Mouse (Mus musculus): ENCODE measurements around the gene Olfr707. TPM values are rescaled to one million over a fixed set of nuclear protein-coding genes. Genes with fewer than 3 reads are reported as not detected.
"Not testable (repeated sequence)": the region's sequence is repeated elsewhere in the genome, so short reads cannot be mapped to it uniquely, and the experiment has no call there.

Olfr707 gene
- polyA plus RNA-seq (2014; fragmentation: Nextera tagmentation; extraction: Ambion mirVana), result not detected in 2 replicates

DNA sequence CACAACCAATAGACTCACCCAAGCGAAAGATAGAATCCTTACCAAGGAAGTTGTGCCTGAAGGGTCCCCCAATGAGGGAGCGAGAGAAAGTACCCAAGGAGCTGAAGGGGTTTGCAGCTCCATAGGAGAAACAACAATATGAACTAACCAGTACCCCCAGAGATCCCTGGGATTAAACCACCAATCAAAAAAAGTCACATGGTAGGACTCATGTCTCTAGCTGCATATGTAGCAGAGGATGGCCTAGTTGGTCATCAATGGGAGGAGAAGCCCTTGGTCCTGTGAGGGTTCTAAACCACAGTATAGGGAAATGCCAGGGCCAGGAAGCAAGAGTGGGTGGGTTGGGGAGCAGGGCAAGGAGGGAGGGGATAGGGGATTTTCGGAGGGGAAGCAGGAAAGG, at the start of gene Olfr707:
Gene Olfr707, minus strand, starts transcription at position 101 of the 400 bp plus-strand sequence.
- H3K4me3 ChIP-seq (ENCODE audit: control insufficient read depth in 1 of 2, insufficient read depth in 1 of 2, low read depth in 1 of 2, low read length in 2 of 2); H3K27me3 ChIP-seq (ENCODE audit: control insufficient read depth, insufficient read depth, low read length); H3K4me2 ChIP-seq (ENCODE audit: low read length); H3K36me3 ChIP-seq (ENCODE audit: control insufficient read depth, insufficient read depth, low read length); H3K27ac ChIP-seq (replicated peaks in 1 of 2; ENCODE audit: control insufficient read depth in 1 of 2, insufficient read depth in 1 of 2, low read depth in 2 of 2, low read length in 2 of 2); H3K9ac ChIP-seq (ENCODE audit: low read length); ATAC-seq (ENCODE audit: insufficient number of reproducible peaks, insufficient read depth, low FRiP score, low read depth); H3K4me1 ChIP-seq (ENCODE audit: control insufficient read depth in 2 of 2, insufficient read depth in 2 of 2, low read length in 2 of 2); H3K9me3 ChIP-seq (ENCODE audit: control insufficient read depth, low read length): not testable (repeated sequence)
- 87% methylated on average over 3 of the region's 3 CpGs for WGBS

DNA sequence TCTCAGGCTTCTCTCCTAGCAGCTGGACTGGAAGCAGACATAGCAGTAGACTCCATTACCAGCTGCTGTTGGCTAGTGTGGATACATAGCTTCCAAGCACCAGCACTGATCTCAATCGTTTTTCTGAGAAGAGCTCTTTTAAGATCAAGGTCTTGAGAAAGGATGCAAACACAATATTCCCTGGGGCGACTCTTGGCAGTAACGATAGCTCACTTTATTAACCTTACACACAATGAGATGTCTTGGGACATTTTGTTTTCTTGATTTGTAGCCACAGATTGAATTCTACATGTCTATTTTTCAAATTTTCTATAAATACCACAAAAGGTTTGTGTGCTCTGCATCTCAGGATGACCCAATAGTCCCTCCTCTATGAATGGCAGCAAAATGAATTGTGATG, 47.2 kb upstream of the Olfr707 start, which contains the start of gene Olfr710:
Gene Olfr710, minus strand, starts transcription at position 101 of the 400 bp plus-strand sequence.
- no peak for ATAC-seq (ENCODE audit: insufficient number of reproducible peaks, insufficient read depth, low FRiP score, low read depth)
- no peaks in the 10 kb centered on the region for H3K36me3 ChIP-seq (ENCODE audit: control insufficient read depth, insufficient read depth, low read length)
- no peak within 1 kb of the TSS for H3K9ac ChIP-seq (ENCODE audit: low read length)
- no peak within 1 kb of the TSS for H3K4me3 ChIP-seq (ENCODE audit: control insufficient read depth in 1 of 2, insufficient read depth in 1 of 2, low read depth in 1 of 2, low read length in 2 of 2)
- H3K27ac ChIP-seq (replicated peaks in 1 of 2; ENCODE audit: control insufficient read depth in 1 of 2, insufficient read depth in 1 of 2, low read depth in 2 of 2, low read length in 2 of 2), result no peak within 1 kb of the TSS
- H3K4me1 ChIP-seq (ENCODE audit: control insufficient read depth in 2 of 2, insufficient read depth in 2 of 2, low read length in 2 of 2), result no peaks in the 10 kb centered on the region
- H3K27me3 ChIP-seq (ENCODE audit: control insufficient read depth, insufficient read depth, low read length), result no peaks in the 10 kb centered on the region
- no peaks in the 10 kb centered on the region for H3K9me3 ChIP-seq (ENCODE audit: control insufficient read depth, low read length)
- WGBS, result 76% methylated on average over 3 of the region's 3 CpGs
- H3K4me2 ChIP-seq (ENCODE audit: low read length), result no peak within 1 kb of the TSS

DNA sequence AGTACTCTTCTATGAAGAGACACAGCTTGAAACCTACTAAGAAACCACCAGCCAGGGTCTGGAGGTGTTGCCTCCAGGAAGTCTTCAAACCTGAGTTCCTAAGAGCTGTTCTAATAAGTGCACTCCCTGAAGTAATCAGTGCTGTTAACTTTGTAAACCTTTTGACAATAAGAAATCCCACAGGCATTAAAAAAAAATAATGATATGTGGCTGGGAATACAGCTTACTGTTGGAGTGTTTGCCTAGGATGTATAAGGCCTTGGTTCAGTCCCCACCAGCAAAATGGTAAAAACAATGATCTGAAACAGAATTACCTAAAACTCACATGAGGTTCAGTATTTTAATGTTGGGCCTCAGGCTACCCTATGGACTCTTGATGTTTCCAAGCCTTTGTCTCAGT, 31.1 kb upstream of the Olfr707 start, which contains the start of gene Olfr709-ps1:
Gene Olfr709-ps1, minus strand, starts transcription at position 101 of the 400 bp plus-strand sequence.
- H3K27me3 ChIP-seq (ENCODE audit: control insufficient read depth, insufficient read depth, low read length), result no peaks in the 10 kb centered on the region
- no peak within 1 kb of the TSS for H3K27ac ChIP-seq (replicated peaks in 1 of 2; ENCODE audit: control insufficient read depth in 1 of 2, insufficient read depth in 1 of 2, low read depth in 2 of 2, low read length in 2 of 2)
- no peak for ATAC-seq (ENCODE audit: insufficient number of reproducible peaks, insufficient read depth, low FRiP score, low read depth)
- no peaks in the 10 kb centered on the region for H3K4me1 ChIP-seq (ENCODE audit: control insufficient read depth in 2 of 2, insufficient read depth in 2 of 2, low read length in 2 of 2)
- no peak within 1 kb of the TSS for H3K9ac ChIP-seq (ENCODE audit: low read length)
- no peak within 1 kb of the TSS for H3K4me2 ChIP-seq (ENCODE audit: low read length)
- H3K4me3 ChIP-seq (ENCODE audit: control insufficient read depth in 1 of 2, insufficient read depth in 1 of 2, low read depth in 1 of 2, low read length in 2 of 2), result no peak within 1 kb of the TSS
- H3K36me3 ChIP-seq (ENCODE audit: control insufficient read depth, insufficient read depth, low read length), result no peaks in the 10 kb centered on the region
- no peaks in the 10 kb centered on the region for H3K9me3 ChIP-seq (ENCODE audit: control insufficient read depth, low read length)

DNA sequence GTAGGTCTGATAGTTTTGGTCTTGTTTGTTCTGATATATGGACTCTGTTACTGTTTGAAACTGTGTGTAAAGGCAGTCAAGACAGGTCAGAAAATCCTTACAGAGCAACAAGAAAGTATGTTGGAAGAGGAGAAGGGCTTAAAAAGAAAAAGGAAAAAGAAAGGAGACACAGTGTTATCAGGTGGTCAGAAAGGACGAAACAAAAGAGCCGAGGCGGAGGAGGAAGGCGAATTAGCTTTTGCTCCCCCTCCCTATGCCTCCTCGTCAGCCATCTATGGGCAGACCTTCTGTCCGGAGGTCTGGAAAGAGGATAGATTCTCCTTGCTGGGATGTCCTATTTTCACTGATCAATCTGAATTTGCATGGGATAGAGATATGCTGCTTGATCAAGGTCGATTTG, 19.9 kb upstream of the Olfr707 start:
- not testable (repeated sequence) for H3K4me1 ChIP-seq (ENCODE audit: control insufficient read depth in 2 of 2, insufficient read depth in 2 of 2, low read length in 2 of 2); H3K9ac ChIP-seq (ENCODE audit: low read length); H3K36me3 ChIP-seq (ENCODE audit: control insufficient read depth, insufficient read depth, low read length); H3K27ac ChIP-seq (replicated peaks in 1 of 2; ENCODE audit: control insufficient read depth in 1 of 2, insufficient read depth in 1 of 2, low read depth in 2 of 2, low read length in 2 of 2); H3K9me3 ChIP-seq (ENCODE audit: control insufficient read depth, low read length); H3K27me3 ChIP-seq (ENCODE audit: control insufficient read depth, insufficient read depth, low read length); ATAC-seq (ENCODE audit: insufficient number of reproducible peaks, insufficient read depth, low FRiP score, low read depth); H3K4me3 ChIP-seq (ENCODE audit: control insufficient read depth in 1 of 2, insufficient read depth in 1 of 2, low read depth in 1 of 2, low read length in 2 of 2); H3K4me2 ChIP-seq (ENCODE audit: low read length)
- 63% methylated on average over 2 of the region's 7 CpGs for WGBS

DNA sequence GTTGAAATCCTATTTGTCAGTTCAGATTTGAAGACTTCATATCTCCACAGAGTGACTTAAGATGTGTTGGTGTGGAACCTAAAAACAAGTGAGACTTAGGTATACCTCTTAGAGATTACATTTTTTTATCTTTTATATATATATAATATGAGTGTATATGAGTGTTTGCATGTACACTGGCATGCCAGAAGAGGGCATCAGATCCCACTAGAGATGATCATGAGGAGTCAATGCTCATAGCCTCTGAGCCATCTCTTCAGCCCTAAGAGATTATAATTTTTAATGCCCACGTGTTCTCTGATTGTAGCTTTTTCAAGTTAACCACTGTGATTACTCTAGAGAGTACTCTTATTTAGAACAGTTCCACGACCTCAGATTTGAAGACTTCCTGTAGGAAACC, 6.6 kb upstream of the Olfr707 start, which contains the start of gene Olfr1532-ps1:
Gene Olfr1532-ps1, plus strand, starts transcription at position 326 of the 400 bp plus-strand sequence.
- H3K9me3 ChIP-seq (ENCODE audit: control insufficient read depth, low read length), result no peaks in the 10 kb centered on the region
- no peak within 1 kb of the TSS for H3K27ac ChIP-seq (replicated peaks in 1 of 2; ENCODE audit: control insufficient read depth in 1 of 2, insufficient read depth in 1 of 2, low read depth in 2 of 2, low read length in 2 of 2)
- no peak for ATAC-seq (ENCODE audit: insufficient number of reproducible peaks, insufficient read depth, low FRiP score, low read depth)
- no peak within 1 kb of the TSS for H3K4me2 ChIP-seq (ENCODE audit: low read length)
- no peaks in the 10 kb centered on the region for H3K27me3 ChIP-seq (ENCODE audit: control insufficient read depth, insufficient read depth, low read length)
- no peak within 1 kb of the TSS for H3K9ac ChIP-seq (ENCODE audit: low read length)
- no peaks in the 10 kb centered on the region for H3K36me3 ChIP-seq (ENCODE audit: control insufficient read depth, insufficient read depth, low read length)
- no peaks in the 10 kb centered on the region for H3K4me1 ChIP-seq (ENCODE audit: control insufficient read depth in 2 of 2, insufficient read depth in 2 of 2, low read length in 2 of 2)
- 54% methylated on average over 2 of the region's 2 CpGs for WGBS
- H3K4me3 ChIP-seq (ENCODE audit: control insufficient read depth in 1 of 2, insufficient read depth in 1 of 2, low read depth in 1 of 2, low read length in 2 of 2), result no peak within 1 kb of the TSS

DNA sequence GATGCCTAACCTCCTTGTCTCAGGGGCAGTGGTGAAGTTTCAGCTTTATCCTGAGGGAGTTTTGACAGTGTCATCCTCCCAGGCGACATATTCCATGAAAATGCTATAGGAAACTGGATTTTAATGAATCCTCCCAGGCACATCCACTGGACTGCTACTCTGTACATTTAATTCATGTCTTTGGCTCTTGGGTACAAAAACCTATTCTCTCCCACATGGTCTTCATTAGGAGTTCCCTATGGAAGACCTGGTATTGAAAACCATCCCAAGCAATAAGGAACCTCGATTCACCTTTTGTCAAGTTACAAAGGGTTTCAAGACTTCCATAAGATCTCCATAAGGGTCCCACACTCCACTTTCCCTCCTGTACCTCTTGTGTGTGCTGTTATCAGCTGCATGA, 13.0 kb downstream of the Olfr707 start, which contains the start of gene Olfr706:
Gene Olfr706, minus strand, starts transcription at position 101 of the 400 bp plus-strand sequence.
- H3K9me3 ChIP-seq (ENCODE audit: control insufficient read depth, low read length), result no peaks in the 10 kb centered on the region
- 68% methylated on average over 2 of the region's 2 CpGs for WGBS
- no peak within 1 kb of the TSS for H3K27ac ChIP-seq (replicated peaks in 1 of 2; ENCODE audit: control insufficient read depth in 1 of 2, insufficient read depth in 1 of 2, low read depth in 2 of 2, low read length in 2 of 2)
- no peak within 1 kb of the TSS for H3K9ac ChIP-seq (ENCODE audit: low read length)
- no peaks in the 10 kb centered on the region for H3K27me3 ChIP-seq (ENCODE audit: control insufficient read depth, insufficient read depth, low read length)
- H3K4me3 ChIP-seq (ENCODE audit: control insufficient read depth in 1 of 2, insufficient read depth in 1 of 2, low read depth in 1 of 2, low read length in 2 of 2), result no peak within 1 kb of the TSS
- ATAC-seq (ENCODE audit: insufficient number of reproducible peaks, insufficient read depth, low FRiP score, low read depth), result no peak
- no peaks in the 10 kb centered on the region for H3K36me3 ChIP-seq (ENCODE audit: control insufficient read depth, insufficient read depth, low read length)
- H3K4me1 ChIP-seq (ENCODE audit: control insufficient read depth in 2 of 2, insufficient read depth in 2 of 2, low read length in 2 of 2), result no peaks in the 10 kb centered on the region
- no peak within 1 kb of the TSS for H3K4me2 ChIP-seq (ENCODE audit: low read length)

DNA sequence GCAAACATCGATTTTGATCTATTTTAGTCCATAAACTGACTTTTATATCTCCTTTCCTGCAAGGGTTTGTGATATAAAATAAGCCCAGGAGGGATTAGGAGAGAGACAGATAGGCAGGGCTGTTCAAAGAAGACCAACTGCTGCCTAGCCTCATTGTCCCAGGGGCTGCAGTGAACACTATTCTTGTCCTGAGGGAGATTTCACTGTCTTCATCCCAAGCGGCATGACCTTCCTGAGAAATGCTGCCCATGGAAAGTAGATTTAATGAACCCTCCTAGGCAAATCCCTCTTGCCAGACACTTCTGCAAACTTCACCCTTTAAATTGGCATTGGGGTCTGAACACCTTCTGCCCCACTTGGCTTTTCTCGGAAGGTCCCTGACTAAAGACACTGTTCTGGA, 24.2 kb downstream of the Olfr707 start, which contains the start of gene Olfr705:
Gene Olfr705, minus strand, starts transcription at position 101 of the 400 bp plus-strand sequence.
- H3K9ac ChIP-seq (ENCODE audit: low read length), result no peak within 1 kb of the TSS
- H3K4me2 ChIP-seq (ENCODE audit: low read length), result no peak within 1 kb of the TSS
- ATAC-seq (ENCODE audit: insufficient number of reproducible peaks, insufficient read depth, low FRiP score, low read depth), result no peak
- 72% methylated on average over 3 of the region's 3 CpGs for WGBS
- H3K27me3 ChIP-seq (ENCODE audit: control insufficient read depth, insufficient read depth, low read length), result no peaks in the 10 kb centered on the region
- no peaks in the 10 kb centered on the region for H3K9me3 ChIP-seq (ENCODE audit: control insufficient read depth, low read length)
- H3K4me3 ChIP-seq (ENCODE audit: control insufficient read depth in 1 of 2, insufficient read depth in 1 of 2, low read depth in 1 of 2, low read length in 2 of 2), result no peak within 1 kb of the TSS
- H3K27ac ChIP-seq (replicated peaks in 1 of 2; ENCODE audit: control insufficient read depth in 1 of 2, insufficient read depth in 1 of 2, low read depth in 2 of 2, low read length in 2 of 2), result no peak within 1 kb of the TSS
- no peaks in the 10 kb centered on the region for H3K36me3 ChIP-seq (ENCODE audit: control insufficient read depth, insufficient read depth, low read length)
- no peaks in the 10 kb centered on the region for H3K4me1 ChIP-seq (ENCODE audit: control insufficient read depth in 2 of 2, insufficient read depth in 2 of 2, low read length in 2 of 2)

DNA sequence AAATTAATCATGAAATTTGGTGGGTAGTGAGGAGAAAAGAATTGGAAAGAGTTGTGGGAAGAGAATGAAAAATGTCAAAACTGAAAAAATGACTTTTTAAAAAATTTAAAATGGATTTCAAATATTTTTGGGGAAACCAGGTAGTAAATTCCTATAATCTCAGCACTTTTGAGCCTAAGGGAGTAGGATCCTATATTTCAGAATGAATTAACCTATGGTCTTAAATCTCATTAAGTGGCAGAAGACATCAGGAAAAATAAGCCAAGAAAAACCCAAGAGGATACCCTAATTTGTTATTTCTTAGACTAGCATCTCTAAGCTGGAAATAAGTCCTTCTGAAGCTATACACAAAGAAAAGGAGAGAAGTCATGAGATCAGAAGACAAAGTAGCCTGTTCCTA, 38.2 kb downstream of the Olfr707 start, which contains the start of gene Olfr704:
Gene Olfr704, plus strand, starts transcription at position 301 of the 400 bp plus-strand sequence.
- H3K9me3 ChIP-seq (ENCODE audit: control insufficient read depth, low read length), result no peaks in the 10 kb centered on the region
- H3K36me3 ChIP-seq (ENCODE audit: control insufficient read depth, insufficient read depth, low read length), result no peaks in the 10 kb centered on the region
- no peaks in the 10 kb centered on the region for H3K27me3 ChIP-seq (ENCODE audit: control insufficient read depth, insufficient read depth, low read length)
- no peak for ATAC-seq (ENCODE audit: insufficient number of reproducible peaks, insufficient read depth, low FRiP score, low read depth)
- no peak within 1 kb of the TSS for H3K4me3 ChIP-seq (ENCODE audit: control insufficient read depth in 1 of 2, insufficient read depth in 1 of 2, low read depth in 1 of 2, low read length in 2 of 2)
- H3K9ac ChIP-seq (ENCODE audit: low read length), result no peak within 1 kb of the TSS
- no peak within 1 kb of the TSS for H3K27ac ChIP-seq (replicated peaks in 1 of 2; ENCODE audit: control insufficient read depth in 1 of 2, insufficient read depth in 1 of 2, low read depth in 2 of 2, low read length in 2 of 2)
- no peak within 1 kb of the TSS for H3K4me2 ChIP-seq (ENCODE audit: low read length)
- H3K4me1 ChIP-seq (ENCODE audit: control insufficient read depth in 2 of 2, insufficient read depth in 2 of 2, low read length in 2 of 2), result no peaks in the 10 kb centered on the region
